Mouse (Mus musculus) naive thymus-derived CD4-positive, alpha-beta T cell, adult 2 months (primary cell): ENCODE data around the gene Hs2st1.
A peak's percentile ranks its signal among the peaks of the same experiment; 100 is the strongest.

Source experiments
- DNase-seq: peaks from one replicate; pipeline ENCODE4 v3.0.0-alpha.2; 2011; ENCODE audit warnings: low read depth

Gene Hs2st1

DNA sequence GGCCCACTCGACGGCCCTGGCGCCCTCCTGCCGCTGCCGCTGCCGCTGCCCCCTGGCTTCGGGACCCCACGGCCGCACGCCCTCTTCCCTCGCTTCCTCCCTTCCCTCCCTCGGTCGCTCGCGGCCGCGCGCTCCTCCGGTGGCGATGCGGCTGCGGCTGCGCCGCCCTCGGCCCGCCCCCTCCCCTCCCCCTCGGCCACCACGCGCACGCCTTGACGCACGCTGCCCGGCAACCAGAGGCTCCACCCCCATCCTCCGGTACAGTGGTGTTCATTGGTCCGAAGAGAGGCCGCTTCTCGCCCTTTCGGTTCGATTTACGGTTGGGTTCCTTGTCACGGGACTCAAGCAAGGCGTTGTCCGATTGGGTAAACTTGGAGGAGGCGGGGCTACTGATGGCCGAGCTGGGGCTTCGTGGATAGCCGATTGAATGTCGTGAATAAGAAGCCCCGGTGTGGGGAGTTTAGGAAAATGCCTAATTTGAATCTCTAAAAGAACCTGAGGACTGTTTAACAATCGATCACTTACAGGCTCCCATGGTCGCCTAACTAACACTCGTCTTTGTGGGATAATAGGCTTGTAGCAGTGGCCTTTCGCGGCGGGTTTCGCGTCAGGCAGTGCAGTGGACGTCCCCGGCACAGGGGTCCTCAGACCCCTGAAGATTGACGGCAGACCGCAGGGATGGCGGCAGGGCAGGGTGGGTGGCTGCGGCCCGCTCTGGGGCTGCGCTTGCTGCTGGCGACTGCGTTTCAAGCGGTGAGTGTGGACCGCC, at the start of gene Hs2st1, which contains the start of gene Selenof:
Gene Hs2st1, minus strand, starts transcription at position 135 of the 769 bp plus-strand sequence.
Gene Selenof, plus strand, starts transcription at position 258 of the 769 bp plus-strand sequence.
- DNase-seq, result peak; percentile 99

DNA sequence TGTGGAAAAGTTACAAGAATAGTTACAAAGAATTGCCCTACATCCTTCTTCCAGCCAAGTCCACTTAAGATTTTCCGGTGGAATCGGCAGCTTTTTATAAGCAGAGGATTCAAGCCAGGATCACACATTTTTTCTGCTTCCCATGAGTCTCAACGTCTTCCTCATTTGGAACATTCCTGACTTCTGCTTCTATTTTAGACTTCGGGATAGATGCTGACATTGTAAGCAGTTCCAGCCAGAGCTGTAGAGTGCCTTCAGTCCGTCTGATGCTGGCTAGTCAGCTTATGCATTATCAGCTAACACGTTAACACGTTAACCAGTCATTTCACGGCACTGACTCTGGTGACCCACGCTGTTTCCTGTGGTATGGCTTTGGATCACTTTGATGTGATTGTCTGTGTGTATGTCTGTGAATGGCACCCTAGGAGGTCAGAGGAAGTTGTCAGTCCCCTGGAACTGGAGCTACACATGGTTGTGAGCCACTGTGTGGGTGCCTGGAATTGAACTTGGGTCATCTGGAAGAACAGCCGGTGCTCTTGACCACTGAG, 47.7 kb upstream of the Hs2st1 start:
- DNase-seq, result peak; percentile 17

DNA sequence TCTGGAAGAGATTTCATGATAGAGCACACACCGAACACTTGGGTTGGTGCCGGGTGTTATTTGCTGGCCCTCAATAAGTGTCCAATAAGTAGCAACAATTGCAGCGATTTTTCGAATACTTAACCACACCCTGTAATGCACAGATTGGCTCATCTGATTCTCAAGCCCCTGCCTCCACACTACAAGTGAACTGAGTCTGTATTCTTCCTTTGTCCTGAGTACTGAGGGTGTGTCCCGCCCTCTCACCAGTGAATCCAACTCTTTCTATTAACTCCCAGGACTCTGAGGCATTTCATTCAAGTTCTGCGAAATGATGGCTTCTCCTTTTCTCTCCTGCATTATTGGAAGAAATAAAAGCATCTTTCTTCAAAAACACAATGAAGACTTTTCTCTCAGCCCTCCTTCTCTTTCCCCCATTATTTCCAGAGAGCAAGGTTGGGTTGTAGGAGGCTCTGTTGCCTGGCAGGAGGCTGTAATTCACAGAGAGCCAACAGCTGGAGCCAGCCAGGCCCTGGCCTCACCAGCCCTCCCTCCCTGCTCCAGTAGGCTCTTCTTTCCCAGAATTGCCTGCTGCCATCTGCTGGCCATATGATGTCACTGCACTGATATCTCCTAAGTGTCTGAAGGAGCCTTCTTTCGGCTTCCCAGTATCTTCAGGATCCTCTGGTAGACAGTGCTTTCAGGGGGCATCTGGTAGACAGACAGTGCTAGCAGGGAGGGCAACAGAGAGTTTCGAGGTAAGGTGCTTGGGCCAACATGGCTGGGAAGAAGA, 46.9 kb upstream of the Hs2st1 start:
- peak; percentile 77 for DNase-seq

DNA sequence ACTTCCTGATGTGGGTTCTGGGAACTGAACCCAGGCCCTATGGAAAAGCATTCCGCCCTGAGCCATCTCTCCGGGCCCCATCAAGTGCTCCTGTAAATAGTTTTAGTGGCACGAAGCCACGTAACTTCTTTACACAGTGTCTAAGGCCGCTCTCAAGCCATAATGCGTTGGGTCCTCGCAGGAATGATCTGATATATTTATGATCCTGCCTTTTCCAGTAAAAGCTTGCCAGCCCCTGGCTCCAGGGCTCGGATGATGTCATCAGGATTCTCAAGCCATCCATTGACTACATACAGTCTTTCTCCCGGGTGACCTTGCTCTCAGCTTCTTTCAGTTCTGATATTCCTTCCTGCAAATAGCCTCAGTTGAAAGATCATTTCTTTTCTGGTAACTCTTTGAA, 45.5 kb upstream of the Hs2st1 start:
- no peak for DNase-seq

DNA sequence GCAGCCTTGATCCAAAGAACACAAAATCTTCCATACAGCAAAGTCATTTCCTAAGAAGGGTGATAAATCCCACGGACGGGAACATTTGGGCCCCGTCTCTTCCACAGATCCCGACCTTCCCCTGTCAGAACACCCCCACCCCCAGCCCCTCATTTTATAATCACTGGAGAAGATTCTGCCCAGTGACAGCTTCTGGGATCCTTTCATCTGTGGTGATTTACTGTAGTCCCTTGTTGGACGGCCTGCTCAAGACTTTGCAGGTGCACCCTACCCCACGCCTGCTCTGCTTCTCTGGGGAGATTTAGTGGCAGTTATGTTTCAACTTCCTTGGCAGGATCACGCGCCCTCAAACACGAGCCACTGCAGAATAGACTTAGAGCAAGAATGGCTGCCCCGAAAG, 44.7 kb upstream of the Hs2st1 start:
- DNase-seq, result no peak

DNA sequence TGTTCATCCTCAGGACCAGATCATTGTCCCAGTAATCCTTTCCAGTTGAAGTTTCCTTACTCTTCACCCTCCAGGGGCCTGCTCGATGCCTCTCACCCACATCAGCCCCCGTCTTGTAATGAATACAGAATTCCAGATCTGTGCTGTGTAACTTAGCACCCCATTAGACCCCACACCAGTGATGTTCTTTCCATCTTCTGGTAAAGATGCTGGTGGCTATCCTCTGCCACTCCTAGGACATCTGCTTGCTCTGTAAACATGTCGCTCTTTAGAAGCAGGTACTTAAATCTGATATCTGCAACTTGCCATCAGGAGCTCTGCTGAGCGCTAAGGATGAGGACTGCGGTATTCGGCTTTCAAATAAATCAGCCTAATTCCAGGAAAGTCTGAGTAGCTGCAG, 44.3 kb upstream of the Hs2st1 start:
- no peak for DNase-seq

DNA sequence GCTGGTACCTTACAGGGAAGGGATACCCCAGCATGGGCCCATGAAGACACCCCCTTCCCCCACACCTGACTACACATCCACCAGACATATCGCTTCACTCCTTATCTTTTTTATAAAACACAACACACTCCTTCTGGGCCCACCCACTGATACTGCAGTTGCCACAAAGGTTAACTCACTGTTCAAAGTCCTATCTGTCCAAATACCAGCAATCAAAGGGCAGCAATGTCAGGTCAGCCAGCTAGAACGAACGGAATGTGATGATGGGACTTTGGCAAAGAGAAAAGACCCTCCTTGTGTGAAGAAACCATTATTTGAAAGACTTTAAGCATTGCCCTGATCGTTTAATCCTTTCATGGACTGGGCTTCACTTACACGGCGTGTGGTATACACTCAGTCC, 42.4 kb upstream of the Hs2st1 start:
- no peak for DNase-seq

DNA sequence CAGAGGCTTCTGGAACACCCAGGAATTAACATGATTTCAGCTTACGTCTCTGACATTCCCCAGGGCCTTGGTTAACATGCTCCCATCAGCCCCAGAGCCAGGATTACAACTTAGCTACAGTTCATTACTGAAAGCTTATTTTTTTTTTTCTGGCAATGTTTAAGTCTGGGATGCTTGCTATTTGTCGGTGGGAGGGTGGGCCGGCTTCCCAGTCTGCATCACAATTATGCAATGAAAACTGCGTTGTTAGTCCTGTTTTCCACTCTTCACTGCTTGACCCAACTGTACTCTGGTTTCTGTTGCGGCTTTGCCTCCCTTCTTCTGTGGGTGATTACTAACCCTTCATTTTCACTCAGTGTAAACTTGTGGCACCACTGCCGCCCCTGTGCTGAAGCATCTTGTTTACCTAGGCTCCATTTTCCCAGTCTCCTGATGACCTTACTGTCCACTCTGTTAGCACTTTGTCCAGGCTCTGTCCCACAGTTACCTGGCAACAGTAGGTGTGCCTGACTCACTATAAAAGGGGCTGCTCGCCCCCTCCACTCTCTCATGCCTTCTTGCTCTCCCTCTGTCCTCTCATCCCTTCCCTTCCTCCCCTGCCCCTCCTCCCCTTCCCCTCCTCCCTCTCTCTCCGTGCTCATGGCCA, 41.8 kb upstream of the Hs2st1 start:
- no peak for DNase-seq

DNA sequence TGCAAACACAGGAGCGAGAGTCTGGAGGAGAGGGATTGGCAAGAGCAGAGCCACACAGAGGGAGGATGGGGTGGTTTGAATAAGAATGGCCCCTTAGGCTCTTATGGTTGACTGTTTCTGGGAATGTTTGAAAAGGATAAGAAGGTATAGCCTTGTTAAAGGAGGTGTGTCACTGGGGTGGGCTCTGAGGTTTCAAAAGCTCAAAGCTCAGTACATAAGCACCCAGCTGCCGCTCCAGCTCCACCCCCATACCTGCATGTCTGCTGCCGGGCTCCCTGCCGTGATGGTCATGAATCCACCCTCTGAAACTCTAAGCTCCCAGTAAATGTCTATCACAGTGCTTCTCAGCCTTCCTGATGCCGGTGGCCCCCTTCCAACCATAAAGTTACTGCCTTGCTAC, 40.8 kb upstream of the Hs2st1 start:
- DNase-seq, result no peak

DNA sequence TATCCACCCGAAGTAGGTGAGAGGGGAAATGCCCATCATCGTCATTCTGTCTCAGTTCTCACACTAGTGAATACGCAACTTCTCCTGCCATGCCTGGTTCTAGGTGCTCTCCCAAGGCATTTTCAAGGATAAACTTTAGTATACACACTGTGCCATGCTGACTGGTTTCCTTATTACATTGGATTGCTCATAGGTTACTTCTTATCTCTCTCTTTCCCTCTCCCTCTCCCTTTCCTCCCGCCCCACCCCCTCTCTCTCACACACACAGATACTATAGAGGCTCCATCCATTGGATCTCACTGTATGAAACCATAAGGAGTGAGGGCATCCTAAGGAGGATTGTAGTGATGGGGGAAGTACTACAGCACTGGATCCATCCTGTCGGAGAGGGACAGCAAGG, 38.1 kb upstream of the Hs2st1 start:
- no peak for DNase-seq

DNA sequence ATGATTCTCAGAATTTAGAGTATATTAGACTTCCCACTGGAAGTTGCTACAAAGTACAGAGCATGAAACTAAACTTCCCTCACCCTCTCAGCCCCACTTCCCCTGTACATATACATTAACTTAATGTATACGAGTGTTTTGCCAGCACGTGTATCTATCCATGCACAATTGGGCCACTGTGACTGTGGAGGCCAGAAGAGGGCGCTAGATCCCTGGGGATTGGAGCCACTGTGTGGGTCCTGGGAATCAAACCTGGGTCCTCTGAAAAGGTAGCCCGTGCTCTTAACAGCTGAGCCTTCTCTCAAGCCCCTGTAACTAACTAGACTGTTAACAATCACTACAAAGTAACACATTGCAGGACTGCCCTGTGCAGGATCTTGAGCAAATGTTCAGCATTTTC, 36.5 kb upstream of the Hs2st1 start:
- peak; percentile 9 for DNase-seq

DNA sequence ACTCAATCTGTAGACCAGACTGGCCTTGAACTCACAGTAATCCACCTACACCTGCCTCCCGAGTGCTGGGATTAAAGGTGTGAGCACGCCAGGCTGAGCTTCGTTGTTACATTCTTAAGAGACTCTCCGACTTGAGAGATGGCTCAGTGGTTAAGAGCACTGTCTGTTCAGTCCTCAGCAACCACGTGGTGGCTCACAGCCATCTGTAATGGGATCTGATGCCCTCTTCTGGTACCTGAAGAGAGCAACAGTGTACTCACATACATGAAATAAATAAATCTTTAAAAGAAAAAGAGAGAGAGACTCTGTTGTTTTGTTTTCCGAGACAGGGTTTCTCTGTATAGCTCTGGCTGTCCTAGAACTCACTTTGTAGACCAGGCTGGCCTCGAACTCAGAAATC, 35.8 kb upstream of the Hs2st1 start:
- peak; percentile 59 for DNase-seq

DNA sequence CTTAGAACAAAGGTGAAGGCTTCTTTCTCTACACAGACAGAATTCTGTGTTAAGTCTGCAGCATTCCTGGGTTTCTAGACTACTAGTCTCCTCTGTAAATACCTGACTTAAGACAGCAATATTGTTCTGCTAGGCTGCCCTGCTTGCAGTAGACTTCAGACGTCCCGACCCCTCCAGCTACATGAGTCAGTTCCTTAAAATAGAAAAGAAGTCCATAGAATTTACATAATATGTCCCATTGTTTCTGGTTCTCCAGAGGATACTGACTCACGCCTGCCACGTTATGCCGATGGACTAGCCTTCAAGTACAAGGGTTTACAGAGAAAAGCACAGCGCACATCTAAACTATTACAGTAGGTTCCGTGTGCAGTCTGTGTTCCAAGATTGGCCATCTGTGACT, 34.2 kb upstream of the Hs2st1 start:
- no peak for DNase-seq

DNA sequence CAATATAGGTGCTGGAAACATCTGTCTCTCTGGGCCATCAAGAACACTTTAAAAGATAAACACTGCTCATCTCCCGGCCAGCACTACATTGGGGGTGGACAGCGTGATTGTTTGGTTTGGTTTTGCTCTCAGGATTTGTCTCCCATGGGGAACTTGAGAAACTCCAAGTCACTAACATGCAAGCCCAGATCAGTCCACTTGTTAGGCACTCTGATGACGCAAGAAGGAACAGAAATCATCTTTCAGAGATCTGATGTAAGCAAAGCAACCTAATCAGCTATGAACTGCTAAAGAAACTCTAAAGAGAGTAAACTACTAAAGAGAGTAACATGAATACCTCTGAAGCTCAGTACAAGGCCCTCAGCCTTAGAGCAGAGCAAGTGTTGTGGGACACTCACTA, 33.6 kb upstream of the Hs2st1 start:
- DNase-seq, result no peak

DNA sequence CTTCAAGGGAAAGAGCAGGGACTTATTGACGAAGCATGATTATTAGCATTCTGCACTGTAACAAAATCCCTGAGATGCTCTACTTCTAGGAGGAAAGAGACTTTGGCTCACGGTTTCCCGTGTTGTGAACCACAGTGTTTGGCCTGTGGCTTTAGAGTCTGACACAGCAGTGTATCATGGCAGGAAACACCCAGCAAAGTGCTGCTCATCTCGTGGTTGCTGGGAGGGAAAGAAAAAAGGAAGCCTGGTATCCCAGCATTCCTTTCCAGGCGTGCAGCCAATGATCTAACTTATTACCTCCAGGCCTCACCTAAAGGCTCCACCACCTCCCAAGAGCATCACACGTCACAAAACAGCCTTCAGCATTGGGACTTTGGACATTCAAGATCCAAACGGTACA, 32.8 kb upstream of the Hs2st1 start:
- no peak for DNase-seq

DNA sequence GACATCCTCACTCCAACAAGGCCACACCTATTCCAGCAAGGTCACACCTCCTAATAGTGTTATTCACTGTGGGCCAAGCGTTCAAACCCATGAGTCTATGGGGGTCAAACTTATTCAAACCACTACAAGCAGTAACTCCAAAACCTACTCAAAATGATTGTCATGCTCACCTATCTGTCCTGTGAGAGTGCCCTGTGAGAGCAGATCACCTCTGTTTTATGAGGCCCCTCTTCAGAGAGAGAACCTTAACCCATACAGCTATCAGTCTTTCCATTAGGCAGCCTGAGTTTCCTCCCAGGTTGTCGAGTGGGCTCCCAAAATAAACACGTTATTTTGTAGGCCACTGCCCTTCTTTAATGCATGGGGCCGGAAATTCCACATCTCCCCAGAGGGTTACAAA, 32.4 kb upstream of the Hs2st1 start:
- DNase-seq, result no peak

DNA sequence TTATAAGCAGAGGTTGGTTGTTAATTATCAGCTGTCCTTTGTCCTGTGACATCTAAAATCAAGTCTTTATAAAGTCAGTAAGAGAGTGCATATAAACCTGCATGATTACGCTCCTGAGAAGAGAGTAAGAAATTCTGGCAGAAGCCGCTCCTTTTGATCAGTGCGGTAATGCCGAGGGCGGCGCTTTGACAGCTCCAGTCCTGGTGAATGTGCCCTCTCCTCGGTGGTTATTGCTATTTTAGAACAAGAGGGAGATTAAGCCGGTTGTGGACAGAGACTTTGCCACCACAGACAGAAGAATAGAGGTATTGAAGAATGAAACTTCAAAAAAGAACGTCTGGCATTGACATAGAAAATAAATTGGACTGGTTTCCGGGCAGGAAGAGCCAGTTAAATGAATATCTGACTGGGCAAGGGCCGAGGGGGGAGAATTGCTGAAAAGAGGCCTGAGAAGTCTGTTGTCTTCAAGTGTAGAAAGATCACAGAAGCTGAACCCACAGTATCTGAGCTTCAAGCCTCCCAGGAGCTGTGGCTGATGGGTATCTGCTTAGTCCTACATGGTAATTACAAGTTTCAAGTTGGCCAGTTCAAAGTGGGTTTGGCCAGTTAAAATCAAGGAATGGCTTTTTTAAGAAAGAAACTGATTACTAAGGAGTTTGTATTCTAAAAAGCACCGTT, 27.9 kb upstream of the Hs2st1 start:
- DNase-seq, result no peak

DNA sequence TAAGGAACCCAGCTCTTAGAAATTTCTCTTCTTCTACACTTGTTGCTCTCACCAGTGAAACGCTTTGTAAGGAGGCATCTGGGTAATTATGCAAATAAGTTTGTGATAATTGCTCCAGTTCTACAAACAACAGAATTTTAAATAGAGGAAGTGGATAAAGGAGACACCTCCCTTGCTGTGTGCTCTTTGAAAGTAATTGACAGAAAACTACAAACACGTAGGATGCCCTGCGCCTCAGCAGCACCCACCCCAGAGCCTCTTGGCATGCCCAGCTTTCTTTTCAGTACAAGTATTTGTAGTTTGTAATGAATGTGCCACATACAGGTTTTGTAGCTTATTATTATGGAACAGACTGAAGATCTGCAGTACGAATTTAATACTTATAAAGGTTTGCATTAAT, 27.1 kb upstream of the Hs2st1 start:
- no peak for DNase-seq

DNA sequence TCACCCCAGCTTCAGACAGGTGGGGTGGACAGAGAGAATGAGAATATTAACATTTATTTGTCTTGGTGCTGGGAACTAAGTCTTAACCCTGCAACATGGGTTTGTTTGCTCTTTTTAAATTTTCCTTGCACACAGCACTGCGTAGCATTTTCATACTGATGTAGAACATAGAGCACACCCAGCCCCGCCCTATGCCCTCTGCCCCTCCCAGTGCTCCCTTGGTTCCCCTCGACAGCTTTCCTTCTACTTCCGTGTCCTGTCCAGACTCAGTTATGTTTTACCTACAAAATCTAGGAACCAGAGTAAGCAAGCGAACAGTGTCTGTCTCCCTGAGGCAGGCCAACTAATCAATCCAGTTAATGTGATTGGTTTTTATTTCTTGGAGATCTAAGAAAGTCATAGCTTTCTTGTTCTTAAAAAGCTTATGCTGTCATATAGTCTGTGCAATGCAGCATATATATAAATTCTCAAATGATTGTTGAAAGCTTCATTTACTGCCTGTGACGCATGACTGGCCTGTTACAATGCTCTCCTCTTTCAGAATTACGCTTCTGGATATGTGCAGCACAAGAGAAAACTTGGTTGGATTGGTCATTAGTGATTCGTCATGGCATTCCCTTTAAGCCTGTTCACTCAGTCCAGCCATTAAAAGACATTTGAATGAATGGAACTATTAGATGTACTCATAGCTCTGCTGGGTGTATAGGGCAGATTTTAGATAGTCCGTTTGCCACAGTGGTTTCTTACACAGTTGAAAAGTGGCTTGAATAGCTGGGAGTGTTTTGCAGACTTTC, 23.2 kb upstream of the Hs2st1 start:
- no peak for DNase-seq

DNA sequence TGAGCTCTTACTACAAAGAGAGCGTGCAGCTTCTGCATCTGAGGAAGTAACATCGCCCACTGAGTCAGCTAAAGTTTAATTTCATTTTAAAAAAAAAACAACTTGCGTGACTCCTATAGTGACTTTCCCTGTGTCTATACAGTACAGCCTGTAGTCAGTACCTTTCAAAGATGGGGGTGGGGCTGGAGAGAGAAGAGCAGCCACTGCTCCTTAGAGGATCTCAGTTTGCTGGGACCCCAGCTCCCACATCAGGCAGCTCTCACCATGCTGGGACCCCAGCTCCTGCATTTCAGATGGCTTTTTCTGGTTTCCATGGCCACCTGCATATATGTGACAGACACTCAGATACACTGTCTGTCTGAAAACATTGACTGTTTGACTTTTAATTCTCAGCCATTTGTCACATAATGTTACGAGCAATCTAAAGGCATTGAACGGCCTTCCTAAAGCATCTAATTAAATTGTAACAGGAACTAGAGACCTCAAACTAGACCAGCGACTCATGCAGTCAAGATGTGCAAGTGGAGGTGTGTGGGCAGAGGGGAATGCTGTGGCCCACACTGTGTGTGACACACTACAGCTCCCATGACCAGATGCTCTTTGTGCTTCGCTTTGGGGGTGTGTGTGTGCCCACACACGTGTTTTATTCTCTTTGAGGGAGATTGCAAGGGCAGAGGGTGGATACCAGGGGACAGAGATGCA, 19.4 kb upstream of the Hs2st1 start:
- DNase-seq, result no peak

DNA sequence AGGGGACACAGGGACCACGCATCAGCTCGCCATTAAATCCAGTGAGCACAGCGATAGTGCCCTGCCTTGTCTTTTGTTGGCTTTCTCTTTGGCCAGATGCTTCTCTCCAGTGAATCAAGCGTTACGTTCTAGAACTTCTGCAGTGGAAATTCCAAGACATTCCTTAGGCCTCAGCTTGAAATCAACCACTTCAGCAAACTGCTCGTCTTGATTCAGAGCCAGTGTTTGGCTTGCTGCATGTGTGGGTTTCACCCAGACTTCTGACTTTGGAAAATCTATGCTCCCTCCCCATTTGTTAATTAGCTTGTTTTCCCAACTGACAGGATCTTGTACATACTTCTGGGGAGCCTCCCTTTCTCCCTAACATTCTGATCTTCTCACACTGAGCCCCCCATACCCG, 16.8 kb upstream of the Hs2st1 start:
- DNase-seq, result no peak
